8 mouse cellular contexts compared by ENCODE assay signal in the genomic region with DNA sequence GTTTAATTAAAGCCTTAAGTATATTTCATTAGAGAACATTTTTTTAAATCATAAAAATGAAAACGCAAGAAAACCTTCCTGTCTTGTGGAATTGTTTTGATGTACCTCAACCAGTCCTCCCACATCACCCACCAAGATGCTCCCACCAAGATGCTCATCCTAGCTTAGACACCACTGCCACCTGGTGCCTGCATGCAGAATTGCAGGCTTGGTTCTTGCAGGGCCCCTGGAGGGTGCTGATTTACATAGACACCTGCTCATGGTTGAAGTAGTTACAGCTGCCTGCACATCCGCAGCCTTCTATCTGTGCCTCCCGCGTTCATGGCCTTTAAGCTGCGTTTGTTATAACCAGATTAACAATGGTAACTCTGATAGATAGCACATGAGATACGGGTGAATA.
DNase-seq lines count a peak whose midpoint lies in the region; TF ChIP-seq lines count a peak whose summit lies in the region.
"Had no signal": no experiment of that assay in that cellular context is flagged by ENCODE, and none has a peak within 500 bp of the region (broad histone marks: within the 10 kb centered on the region; RNA-seq: fewer than 3 reads in every experiment).

No protein-coding gene starts in this region.

- no peak overlapping the region for H3K4me3 ChIP-seq in ES-Bruce4 (ENCODE audit: low read depth, low read length)
- H3K4me3 ChIP-seq in heart, adult 2 months: no peak overlapping the region
- H3K4me3 ChIP-seq: limb, embryonic 15.5 days had no signal

- no peaks in the 10 kb centered on the region for H3K9me3 ChIP-seq in ES-Bruce4 (replicated peaks; ENCODE audit: control insufficient read depth, insufficient read depth, low read length, poor library complexity, severe bottlenecking)
- H3K9me3 ChIP-seq: limb, embryonic 15.5 days had no signal

- intact Hi-C loops in heart, adult 2 months (cut with DNase I): loop anchor here (1.0 to 10.0 kb wide), 6 partner anchors 148 to 920 kb away; no protein-coding TSS in a partner anchor

- TF ChIP-seq POLR2A in ES-Bruce4 (IDR thresholded peaks at IDR 0.05; ENCODE audit: insufficient read depth, low read length): no peak
- no peak for TF ChIP-seq POLR2A in heart, adult 2 months (IDR thresholded peaks at IDR 0.05; ENCODE audit: insufficient read depth, low read depth, low read length)

- no peaks in the 10 kb centered on the region for H3K4me1 ChIP-seq in ES-Bruce4 (ENCODE audit: control insufficient read depth, insufficient read depth, low read length)
- H3K4me1 ChIP-seq in heart, adult 2 months (ENCODE audit: control insufficient read depth, insufficient read depth, low read length): peaks cover 16% of the 10 kb centered on the region

- no peak overlapping the region for H3K9ac ChIP-seq in ES-Bruce4 (ENCODE audit: low read depth, poor library complexity, severe bottlenecking)
- H3K9ac ChIP-seq in heart, adult 2 months (ENCODE audit: low read depth, low read length): no peak overlapping the region
- H3K9ac ChIP-seq: limb, embryonic 15.5 days had no signal

- TF ChIP-seq CTCF in ES-Bruce4 (IDR thresholded peaks at IDR 0.05; ENCODE audit: low read depth, low read length): peak; percentile 98
- TF ChIP-seq CTCF in heart, adult 2 months (IDR thresholded peaks at IDR 0.05): no peak; the same call in 1 of the 2 replicates

- H3K27ac ChIP-seq in ES-Bruce4 (ENCODE audit: insufficient read depth, low read length): no peak overlapping the region
- H3K27ac ChIP-seq in heart, adult 2 months: no peak overlapping the region
- H3K27ac ChIP-seq: limb, embryonic 15.5 days had no signal

- no peaks in the 10 kb centered on the region for H3K36me3 ChIP-seq in ES-Bruce4 (ENCODE audit: control insufficient read depth, insufficient read depth, low read length, poor library complexity, severe bottlenecking)
- H3K36me3 ChIP-seq in heart, adult 2 months (ENCODE audit: control insufficient read depth, insufficient read depth, low read length): 0 out of 2 replicates have a peak, but pooled peaks cover 3% of the 10 kb centered on the region
- H3K36me3 ChIP-seq: limb, embryonic 15.5 days had no signal

- 25% methylated on average over 6 of the region's 6 CpGs for WGBS in heart, adult 2 months

- peak; percentile 92 for DNase-seq in ZHBTc4 (ENCODE audit: low read depth, low spot score)
- DNase-seq in embryo, embryonic 11.5 days (ENCODE audit: low read depth, low spot score): peak; percentile 63
- DNase-seq in heart, adult 2 months: peak; percentile 45 to 80
- peak; percentile 66 for DNase-seq in layer of hippocampus, adult 9-10 months (ENCODE audit: low spot score)
- peak; percentile 37 for DNase-seq in lung, postnatal 25 days (ENCODE audit: low spot score)
- peak; percentile 49 to 75 for DNase-seq in spleen, postnatal 4 days (ENCODE audit: low spot score in 2 of 2)

- TF ChIP-seq EP300 in ES-Bruce4 (IDR thresholded peaks at IDR 0.05; ENCODE audit: insufficient read depth, low read depth, low read length): peak; percentile 77
- peak; percentile 90; the same call in 1 of the 2 replicates for TF ChIP-seq EP300 in heart, adult 2 months (IDR thresholded peaks at IDR 0.05; ENCODE audit: insufficient read depth, low read depth, low read length)

- H3K79me2 ChIP-seq in heart, adult 2 months (replicated peaks; ENCODE audit: control insufficient read depth, insufficient read depth, low read length): no peaks in the 10 kb centered on the region

- no peaks in the 10 kb centered on the region for H3K27me3 ChIP-seq in ES-Bruce4 (ENCODE audit: control insufficient read depth, insufficient read depth, low read length, poor library complexity, severe bottlenecking)
- no peaks in the 10 kb centered on the region for H3K27me3 ChIP-seq in heart, adult 2 months (ENCODE audit: control insufficient read depth, insufficient read depth, low read length)
- H3K27me3 ChIP-seq: limb, embryonic 15.5 days had no signal

Comparison
In these comparisons a context has a peak if more than half of its experiments do, and no peak if none do; other contexts are left out.
1. DNase-seq: peak in every context shown above with its lines; median percentile 92 in ZHBTc4; 66 in layer of hippocampus, adult 9-10 months; 63 in embryo, embryonic 11.5 days; 62 in heart, adult 2 months; 62 in spleen, postnatal 4 days; 37 in lung, postnatal 25 days.